Mouse (Mus musculus): ENCODE measurements around the gene Acta1. TPM values are rescaled to one million over a fixed set of nuclear protein-coding genes. Genes with fewer than 3 reads are reported as not detected.

The Acta1 gene
- total RNA-seq, 2 experiments from 2014 or later = not detected

DNA sequence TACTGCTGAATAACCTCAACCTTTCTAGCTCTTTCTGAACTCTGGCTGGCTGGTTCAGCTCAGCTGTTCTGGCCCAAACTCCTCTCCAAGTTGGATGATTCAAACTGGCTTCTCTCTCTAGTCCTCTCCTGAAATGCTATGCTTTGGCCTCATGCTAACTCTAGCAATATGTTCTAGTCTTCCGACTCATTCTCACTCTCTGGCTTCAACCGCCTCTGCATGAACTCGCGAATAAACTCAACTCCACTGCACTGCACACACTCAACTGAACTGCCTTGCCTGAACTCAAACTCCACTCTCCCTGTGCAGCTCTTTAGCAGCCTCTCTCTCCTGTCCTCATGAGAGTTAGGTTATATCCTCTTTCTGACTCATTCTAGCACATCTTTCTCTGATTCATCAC lies 7.4 kb downstream of the Acta1 start:
- ATAC-seq (replicated peaks; ENCODE audit: low FRiP score, low TSS enrichment, poor library complexity, severe bottlenecking) = no peak

DNA sequence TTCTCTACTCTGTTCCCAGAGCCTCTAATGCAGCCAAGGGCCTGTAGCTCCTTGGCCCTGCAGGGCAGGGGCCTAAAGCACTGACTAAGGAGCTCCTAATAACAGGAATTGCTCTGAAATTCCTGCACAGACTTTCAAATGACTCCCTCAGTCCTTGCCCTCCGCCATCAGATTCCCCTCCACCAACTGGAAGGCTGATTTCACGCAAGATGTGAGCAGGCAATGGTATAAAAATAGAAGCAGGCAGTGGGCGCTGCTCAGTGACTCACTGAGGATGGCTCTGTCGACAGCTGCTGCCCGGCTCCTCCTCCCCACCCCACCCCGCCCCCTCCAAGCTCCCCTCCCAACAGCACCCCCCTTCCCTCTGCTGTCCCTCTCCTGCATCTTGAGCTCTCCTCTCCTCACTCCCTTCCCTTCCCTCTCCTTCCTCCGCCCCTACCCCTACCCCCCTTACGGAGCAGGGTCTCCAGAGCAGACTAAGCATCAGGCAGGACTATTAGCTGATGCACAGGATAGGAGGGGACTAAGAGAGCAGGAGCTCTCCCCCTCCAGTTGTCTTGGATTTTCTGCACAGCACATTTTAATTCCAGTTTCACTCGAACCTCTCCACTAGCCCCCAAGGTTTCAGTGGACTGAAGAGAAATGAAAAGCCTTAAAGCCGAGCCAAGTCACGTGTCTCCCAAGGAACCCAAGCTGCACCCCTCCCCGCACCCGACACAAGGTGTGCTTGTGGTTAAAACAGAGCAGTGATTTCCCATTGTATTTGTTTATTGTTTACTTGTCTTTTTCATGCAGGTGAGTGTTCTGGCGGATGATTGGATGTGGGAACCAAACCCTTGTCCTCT lies 9.6 kb downstream of the Acta1 start:
- no peak for ATAC-seq (replicated peaks; ENCODE audit: low FRiP score, low TSS enrichment, poor library complexity, severe bottlenecking)

DNA sequence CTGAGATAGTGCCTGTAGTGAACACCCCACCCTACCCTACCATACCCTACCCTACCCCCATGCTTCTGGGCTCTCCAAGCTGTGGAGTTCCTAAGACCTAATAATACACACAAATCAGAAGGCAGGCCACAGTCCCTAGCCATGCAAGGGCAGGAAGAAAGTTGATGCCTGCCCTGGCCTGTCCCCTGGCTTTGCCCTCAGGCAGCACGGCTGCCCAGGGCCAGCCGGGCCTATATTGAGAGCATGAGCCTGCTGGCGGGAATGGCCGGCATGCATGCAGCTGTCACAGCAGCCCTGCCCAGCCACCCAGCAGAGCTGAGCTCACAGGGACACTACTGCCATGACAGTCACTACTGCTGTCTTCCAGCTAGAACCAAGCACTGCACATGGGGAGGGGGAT lies 11.5 kb downstream of the Acta1 start:
- ATAC-seq (replicated peaks; ENCODE audit: low FRiP score, low TSS enrichment, poor library complexity, severe bottlenecking) = 0 out of 2 replicates have a peak, but pooled peaks have one; percentile 31

DNA sequence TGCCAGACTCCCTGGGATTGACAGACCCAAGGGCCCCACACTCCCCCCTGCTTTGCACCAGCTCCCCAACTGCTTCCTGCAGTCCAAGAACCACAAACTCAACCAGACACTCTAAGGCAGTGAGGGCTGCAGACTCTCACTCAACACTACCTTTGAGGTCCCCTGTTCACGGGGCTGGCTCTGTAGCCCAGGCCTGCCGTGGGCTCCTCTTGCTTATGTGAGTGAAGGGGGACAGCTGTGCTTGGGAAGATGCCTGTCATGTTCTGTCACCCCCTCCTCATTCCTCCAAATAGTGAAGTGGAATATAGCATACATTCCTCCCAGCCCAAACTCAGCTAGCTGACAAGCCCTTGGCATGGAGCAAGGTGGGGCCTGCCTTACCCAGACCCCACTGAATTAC lies 12.1 kb downstream of the Acta1 start:
- ATAC-seq (replicated peaks; ENCODE audit: low FRiP score, low TSS enrichment, poor library complexity, severe bottlenecking) = no peak

DNA sequence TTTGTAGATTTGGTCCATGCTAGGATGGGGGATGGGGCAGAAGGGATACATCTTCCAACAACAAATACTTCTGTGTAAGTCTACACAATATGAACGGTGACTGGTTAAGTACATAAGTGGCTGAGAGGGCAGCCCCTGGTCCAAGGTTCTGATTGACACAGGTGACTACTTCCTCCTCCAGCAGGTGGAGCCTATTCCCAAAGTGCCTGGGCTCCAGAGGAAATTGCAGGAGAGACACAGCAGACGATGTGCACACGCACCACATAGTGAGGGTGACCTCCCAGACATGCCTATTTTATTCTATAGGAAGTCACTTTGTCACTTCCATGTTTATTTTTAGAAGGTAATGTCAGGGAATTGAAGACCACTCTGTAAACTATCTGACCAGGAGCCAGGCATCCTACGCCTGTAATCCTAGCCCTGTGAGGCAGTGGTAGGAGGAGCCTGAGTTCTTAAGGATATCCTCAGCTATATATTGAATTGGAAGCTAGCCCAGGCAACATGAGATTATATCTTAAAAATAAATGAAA lies 13.7 kb downstream of the Acta1 start:
- no peak for ATAC-seq (replicated peaks; ENCODE audit: low FRiP score, low TSS enrichment, poor library complexity, severe bottlenecking)

DNA sequence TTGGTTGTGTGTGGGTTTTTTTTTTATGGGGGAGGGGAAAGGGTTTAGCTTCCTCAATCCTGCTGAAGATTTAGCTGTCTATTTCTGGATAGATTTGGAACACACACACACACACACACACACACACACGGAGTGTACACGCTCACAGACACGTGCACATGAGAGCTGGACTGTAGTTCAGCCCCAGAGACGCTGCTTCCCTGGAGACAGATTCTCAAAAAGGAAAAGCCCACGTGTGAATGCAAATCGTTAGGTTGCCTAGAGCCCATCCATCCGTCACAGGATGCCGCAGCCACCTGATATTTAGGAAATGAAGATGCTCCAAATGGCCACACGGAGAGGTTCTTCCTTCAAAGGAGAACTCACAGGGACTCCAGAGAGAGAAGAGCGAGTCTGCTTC lies 14.3 kb downstream of the Acta1 start:
- ATAC-seq (replicated peaks; ENCODE audit: low FRiP score, low TSS enrichment, poor library complexity, severe bottlenecking) = no peak

DNA sequence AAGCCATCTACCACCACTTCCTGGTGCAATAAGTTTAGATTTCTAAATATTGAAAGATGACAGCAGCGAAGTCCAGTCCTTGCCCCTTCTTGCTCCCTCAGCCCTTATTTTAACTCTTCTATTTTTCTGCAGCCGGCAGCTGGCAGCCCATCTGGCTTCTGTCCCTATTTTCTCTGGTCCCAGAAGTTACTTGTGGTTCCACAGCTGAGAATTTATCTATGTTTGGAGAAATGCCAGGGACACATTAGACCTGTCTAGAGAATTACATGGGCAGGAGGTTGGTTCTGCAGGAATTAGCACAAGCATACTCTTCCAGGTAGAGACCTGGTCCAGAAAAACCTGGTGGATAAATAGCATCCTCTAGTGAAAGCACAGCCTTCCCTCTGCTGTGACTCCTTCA lies 16.7 kb downstream of the Acta1 start:
- no peak for ATAC-seq (replicated peaks; ENCODE audit: low FRiP score, low TSS enrichment, poor library complexity, severe bottlenecking)

DNA sequence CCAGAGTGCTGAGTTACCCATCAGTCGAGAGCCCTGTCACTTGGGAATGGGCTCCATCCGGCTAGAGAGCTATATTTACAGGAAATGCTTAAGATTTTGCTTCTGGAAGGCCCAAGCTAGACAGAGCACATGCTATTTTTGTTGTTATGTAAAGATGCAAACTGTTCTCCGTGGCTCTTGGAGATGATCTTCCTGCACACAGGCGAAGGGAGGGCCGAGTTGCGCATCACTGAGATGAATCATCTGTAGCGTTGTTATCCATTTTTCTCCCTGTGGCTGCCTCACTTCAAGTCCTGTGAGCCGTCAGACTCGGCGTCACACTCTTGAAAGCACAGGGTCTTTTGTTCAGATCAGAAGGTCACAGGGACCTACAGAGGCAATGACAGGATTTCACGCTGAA lies 20.2 kb downstream of the Acta1 start:
- no peak for ATAC-seq (replicated peaks; ENCODE audit: low FRiP score, low TSS enrichment, poor library complexity, severe bottlenecking)

DNA sequence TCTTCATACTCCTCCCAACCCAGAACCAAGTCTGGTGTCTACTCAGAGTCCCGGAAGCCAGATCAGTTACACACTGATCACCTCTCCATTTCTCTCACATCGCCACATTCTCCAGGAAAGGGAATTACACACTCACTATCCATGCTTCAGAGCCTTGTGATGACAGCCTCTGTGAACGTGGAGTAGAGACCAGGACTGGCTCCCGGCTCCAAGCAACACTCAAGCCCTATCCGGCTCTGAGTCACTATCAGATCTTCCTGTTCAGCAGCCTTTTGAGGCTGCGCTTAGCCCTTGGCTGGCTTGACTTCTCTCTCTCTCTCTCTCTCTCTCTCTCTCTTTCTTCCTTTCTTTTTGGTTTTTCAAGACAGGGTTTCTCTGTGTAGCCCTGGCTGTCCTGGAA lies 21.2 kb downstream of the Acta1 start:
- ATAC-seq (replicated peaks; ENCODE audit: low FRiP score, low TSS enrichment, poor library complexity, severe bottlenecking) = no peak

DNA sequence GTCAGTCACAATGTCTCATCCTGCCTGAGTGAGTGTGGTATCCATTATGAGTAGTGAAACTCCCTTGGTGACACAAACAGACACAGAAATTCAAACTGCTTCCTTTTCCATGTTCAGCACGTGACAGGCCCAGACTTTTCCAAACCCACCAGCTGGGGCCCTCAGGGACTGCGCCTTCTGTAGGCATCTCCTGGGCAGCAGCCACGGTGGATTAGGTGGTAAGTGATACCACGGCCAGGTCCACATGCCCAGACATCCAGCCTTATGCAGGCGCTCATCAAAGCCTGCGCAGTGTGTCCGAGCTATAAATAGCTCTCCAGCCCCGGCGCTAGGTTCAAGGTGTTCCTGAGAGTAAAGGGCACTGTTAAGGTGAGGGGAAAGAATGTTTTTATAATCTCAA lies 22.5 kb downstream of the Acta1 start:
- ATAC-seq (replicated peaks; ENCODE audit: low FRiP score, low TSS enrichment, poor library complexity, severe bottlenecking) = no peak

DNA sequence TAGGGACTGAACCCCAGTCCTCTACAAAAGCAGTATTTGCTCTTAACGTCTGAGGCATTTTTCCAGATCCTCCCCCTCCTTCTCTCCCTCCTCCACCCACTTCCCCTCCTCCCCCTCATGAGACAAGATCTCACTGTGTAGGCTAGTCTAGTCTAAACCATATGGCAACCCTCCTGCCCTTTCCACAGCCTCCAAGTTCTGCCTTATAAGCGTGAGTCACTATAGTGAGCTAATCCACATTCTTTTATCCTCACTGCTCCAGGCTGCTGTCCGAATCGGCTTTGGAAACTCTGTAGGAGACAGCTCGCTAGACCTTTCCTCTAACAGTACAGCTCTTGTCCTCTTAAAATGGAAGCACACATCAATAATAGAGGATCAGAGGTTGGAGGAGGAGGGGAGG lies 27.6 kb downstream of the Acta1 start:
- no peak for ATAC-seq (replicated peaks; ENCODE audit: low FRiP score, low TSS enrichment, poor library complexity, severe bottlenecking)

DNA sequence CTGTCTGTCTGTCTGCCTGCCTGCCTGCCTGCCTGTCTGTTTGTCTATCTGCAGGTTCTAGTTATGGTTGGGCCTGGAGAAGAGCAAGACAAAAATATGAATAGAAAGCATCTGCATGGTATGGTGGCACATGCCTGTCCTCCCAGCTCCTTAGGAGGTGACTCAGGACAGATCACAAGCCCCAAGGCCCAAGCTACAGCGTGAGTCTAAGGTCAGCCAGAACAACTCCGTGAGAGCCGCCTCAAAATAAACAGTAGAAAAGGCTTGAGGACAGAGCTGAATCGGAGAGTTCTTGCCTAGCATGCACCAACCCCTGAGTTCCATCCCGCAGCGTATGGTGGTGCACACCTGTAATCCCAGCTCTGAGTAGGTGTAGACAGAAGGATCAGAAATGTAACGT lies 28.8 kb downstream of the Acta1 start:
- ATAC-seq (replicated peaks; ENCODE audit: low FRiP score, low TSS enrichment, poor library complexity, severe bottlenecking) = no peak

DNA sequence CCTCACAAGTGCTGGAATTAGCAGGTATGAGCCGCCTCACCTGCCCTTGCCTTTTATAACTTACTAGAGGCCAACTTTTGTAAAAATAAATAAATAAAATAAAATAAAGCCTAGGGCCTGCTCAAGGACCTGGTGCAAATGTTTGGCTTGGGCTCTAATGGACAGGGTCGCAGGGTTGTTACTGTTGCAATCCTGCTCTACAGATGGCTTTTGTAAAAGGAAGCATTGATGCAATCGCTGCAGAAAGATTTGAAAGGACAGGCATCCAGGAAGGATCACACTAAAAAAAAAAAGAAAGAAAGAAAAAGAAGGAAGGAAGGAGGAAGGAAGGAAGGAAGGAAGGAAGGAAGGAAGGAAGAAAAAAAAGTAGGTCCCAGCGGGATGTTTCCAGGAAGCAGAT lies 34.2 kb downstream of the Acta1 start:
- ATAC-seq (replicated peaks; ENCODE audit: low FRiP score, low TSS enrichment, poor library complexity, severe bottlenecking) = no peak

DNA sequence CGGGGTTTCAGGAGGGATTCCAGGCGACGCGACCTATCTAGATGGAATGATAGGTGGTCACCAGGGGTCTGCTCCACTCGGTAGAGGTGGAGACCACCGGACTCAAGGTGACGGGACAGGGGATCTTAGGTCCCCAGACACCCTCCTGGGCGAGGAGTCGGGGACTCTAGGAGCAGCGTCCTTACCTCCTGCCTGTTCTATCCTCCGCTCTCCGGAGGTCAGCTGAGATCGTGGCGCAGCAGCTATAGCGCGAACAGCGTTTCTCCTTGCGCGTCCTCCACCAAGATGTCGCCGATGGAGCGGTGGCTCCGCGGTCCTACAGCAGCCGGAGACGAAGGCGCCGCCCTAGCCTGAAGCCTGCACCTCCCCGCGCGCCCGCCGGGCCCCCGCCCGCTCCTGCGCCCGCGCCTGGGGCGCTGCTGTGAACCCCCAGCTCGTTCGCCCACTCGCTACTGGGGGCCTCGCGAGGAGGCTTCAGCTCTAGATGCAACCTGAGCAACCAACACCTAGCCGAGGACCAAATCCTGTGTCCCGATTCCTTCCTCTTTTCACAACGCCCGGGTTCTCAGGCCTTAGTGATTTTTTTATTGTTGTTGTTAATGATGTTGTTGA lies 34.8 kb downstream of the Acta1 start, which contains the start of gene Ccsap:
Gene Ccsap (minus strand): TSS at position 562 of the 612 bp plus-strand sequence.
- ATAC-seq (replicated peaks; ENCODE audit: low FRiP score, low TSS enrichment, poor library complexity, severe bottlenecking) = peak; percentile 71

DNA sequence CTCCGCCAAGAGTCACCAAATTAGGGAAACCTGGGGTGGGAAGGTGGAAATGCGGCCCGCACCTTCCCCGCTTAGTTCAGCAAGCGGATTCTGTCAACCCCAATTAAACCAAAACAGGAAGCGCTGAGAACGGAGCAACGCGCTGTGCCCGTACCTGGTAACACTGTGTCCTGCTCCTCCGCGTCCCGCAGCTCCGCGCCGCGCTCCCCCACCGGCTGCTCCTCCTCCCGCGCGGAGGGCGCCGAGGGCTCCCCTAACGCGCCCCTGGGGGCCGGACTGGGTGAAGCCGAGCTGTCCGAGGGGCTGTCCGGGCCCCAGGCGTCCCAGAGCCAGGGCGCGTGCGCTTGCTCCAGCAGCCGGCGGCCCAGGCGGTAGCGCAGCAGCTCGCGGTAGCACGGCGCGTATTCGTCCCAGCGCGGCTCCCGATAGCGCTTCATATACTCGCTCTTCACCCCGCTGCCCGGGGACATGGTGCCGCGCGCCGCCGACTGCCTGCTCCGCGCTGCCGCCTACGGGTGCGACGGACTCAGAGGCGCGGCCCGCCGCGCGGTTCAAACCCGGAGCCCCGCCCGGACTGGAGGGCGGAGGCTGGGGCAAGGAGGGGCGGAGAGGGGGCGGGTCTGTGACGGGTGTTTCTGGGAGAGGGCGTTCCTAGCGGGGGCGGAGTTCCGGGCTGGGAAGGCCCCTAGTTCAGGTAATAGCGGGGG lies 35.5 kb downstream of the Acta1 start:
- peak; percentile 93 for ATAC-seq (replicated peaks; ENCODE audit: low FRiP score, low TSS enrichment, poor library complexity, severe bottlenecking)

DNA sequence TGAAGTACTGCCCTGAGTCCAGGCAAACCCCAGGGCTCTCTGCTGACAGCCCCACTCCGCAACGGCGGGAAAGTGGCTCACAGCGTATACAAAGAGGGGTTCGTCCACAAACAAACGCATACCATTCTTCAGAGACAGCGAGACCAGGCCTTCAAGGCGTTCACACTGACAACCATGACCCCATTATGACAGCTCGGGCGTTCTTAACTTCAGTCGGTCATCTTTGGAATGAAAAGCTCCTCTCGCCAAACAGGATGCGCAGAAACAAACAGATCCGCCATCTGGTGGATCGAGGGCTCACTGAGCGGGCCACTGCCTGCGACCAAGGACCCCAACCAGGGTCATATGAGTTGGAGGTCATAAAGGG lies 36.0 kb downstream of the Acta1 start:
- ATAC-seq (replicated peaks; ENCODE audit: low FRiP score, low TSS enrichment, poor library complexity, severe bottlenecking) = peak; percentile 23; the same call in 1 of the 2 replicates

DNA sequence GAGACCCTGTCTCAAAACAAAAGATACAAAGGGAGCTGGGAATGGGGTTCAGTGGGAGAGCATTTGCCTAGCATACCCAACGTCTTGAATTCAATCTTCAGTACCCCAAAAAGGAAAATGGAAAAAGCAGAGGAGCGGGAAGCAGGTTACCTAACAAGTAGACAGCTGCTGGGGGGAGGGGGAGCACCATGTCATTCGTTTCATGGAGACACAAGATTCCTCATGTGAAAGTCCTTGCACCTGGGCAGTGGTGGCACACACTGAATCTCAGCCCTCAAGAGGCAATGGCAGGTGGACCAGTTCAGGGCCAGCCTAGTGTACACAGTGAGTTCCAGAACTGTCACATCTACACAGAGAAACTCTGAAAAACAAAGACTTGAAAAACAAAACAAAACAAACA lies 37.2 kb downstream of the Acta1 start:
- ATAC-seq (replicated peaks; ENCODE audit: low FRiP score, low TSS enrichment, poor library complexity, severe bottlenecking) = no peak

DNA sequence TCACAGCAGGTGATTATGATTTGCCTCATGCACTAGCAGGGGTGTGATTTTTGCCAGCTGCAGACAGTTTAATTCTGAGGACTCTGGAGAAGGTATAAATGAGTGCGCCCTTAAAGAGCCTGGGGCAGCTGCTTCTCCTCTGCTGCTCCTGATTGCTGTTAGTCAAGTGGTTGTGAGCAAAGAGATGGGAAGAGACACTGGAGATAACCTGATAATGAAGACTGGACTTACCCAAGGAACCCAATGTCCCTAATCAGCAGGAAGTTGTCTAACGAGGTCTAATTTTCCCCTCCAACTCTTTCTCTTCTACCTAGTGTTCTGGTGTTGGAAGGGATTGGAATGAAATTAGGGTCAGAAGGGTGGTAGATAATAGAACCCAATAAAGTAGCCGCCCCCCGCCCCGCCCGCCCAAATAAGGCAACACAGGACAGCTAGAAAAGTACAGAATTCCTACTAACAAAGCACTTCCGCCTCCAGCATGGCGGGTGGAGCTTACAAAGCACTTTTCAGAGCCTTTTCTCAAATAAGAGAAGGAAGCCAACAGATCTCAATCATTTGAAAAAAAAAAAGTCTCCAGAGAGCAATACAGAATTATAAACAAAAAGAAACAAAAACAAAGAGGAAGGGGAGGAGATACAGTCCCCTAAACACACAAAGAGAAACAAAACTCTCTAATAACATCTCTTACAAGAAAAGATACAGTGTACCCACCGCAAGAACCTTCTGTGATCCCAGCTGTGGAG lies 39.6 kb downstream of the Acta1 start:
- no peak for ATAC-seq (replicated peaks; ENCODE audit: low FRiP score, low TSS enrichment, poor library complexity, severe bottlenecking)

DNA sequence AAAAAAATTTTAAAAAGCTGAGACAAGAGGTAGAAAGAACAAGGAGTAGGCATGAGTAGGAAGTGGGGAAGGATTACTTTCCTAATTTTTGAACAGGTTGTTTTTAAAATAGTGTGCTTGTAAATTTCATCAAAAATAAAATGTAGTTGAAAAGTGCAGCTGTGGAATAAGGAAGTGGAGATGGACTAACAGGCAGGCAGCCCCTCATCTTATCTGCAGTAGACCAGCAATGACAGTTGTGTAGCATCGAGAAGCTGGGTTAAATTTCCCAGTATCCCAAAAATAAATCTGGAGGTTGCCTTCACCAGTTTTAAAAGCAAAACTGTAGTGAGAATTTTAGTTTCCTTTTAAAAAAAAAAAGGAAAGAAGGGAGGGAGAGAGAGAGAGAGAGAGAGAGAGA lies 40.3 kb downstream of the Acta1 start:
- no peak for ATAC-seq (replicated peaks; ENCODE audit: low FRiP score, low TSS enrichment, poor library complexity, severe bottlenecking)

DNA sequence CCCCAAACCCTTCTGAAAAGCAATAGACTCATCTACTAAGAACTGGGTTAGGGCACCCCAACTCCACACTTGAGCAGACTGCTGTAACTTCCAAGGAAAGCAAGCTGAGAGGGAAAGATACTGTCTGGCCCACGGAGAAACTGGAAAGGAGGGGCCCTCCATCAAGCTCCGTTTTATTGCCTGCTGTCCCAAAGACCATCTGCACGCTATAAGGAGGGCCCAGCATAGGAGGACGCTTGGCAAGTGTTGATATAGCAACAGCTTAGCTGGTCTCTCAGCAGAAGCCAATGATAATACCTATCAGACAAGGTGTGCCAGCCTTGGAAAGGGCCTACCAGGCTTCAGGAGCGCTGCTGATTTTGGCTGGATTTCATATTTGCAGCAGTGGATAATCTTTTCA lies 43.0 kb downstream of the Acta1 start:
- ATAC-seq (replicated peaks; ENCODE audit: low FRiP score, low TSS enrichment, poor library complexity, severe bottlenecking) = no peak

Measured in megakaryocyte-erythroid progenitor cell, adult 5-6 weeks (primary cell).